Mouse (Mus musculus): ENCODE measurements around the gene Mcrip2.

DNA sequence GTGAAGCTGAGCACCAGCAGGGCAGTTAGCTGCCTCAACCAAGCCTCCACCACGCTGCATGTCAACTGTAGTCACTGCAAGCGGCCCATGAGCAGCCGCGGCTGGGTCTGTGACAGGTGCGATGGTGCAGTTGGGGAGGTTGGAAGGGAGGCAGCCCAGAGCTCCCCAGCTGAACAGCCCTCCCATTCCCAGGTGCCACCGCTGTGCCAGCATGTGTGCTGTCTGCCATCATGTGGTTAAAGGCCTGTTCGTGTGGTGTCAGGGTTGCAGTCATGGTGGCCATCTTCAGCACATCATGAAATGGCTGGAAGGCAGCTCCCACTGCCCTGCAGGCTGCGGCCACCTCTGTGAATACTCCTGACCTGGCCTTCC, 40.4 kb downstream of the Mcrip2 start:
- TF ChIP-seq CTCF (IDR thresholded peaks at IDR 0.05; ENCODE audit: low read depth) (no peak), EP300 (IDR thresholded peaks at IDR 0.05; ENCODE audit: low read depth) (no peak)
